Mouse (Mus musculus) MEL (cell line): ENCODE data around the gene Traf3. TPM values are rescaled to one million over a fixed set of nuclear protein-coding genes. Genes with fewer than 3 reads are reported as not detected.

Source experiments
- DNase-seq: peaks from one replicate; pipeline ENCODE4 v3.0.0; 2011; ENCODE audit warnings: low read depth, low spot score
- H3K27ac ChIP-seq: 2 replicates; pipeline ENCODE4 v1.5.1; 2012; ENCODE audit warnings: low read depth, mild to moderate bottlenecking, control low read depth, low read length, moderate library complexity; ENCODE audit not compliant: control insufficient read depth
- H3K27me3 ChIP-seq, 2 experiments: fragments of 150-350 bp in 1 of 2; sonication (generic) in 1 of 2; 2 replicates each; pipeline ENCODE4 v1.6.1; 2012; ENCODE audit warnings: low read length in 2 of 2, mild to moderate bottlenecking in 2 of 2, improper control_type of control experiment in 1 of 2, moderate library complexity in 1 of 2; ENCODE audit not compliant: insufficient read depth in 2 of 2, control insufficient read depth in 1 of 2
- H3K36me3 ChIP-seq, 2 experiments: 2 replicates each; pipeline ENCODE4 v1.6.1; 2012 to 2014; ENCODE audit warnings: low read length in 2 of 2, improper control_type of control experiment in 1 of 2, inconsistent platforms in 1 of 2, mild to moderate bottlenecking in 1 of 2; ENCODE audit not compliant: insufficient read depth in 2 of 2, control insufficient read depth in 1 of 2
- H3K4me1 ChIP-seq, 2 experiments: fragments of 150-350 bp in 1 of 2; sonication (generic) in 1 of 2; 2 replicates each; pipeline ENCODE4 v1.6.1; 2012; ENCODE audit warnings: low read length in 2 of 2, improper control_type of control experiment in 1 of 2, mild to moderate bottlenecking in 1 of 2; ENCODE audit not compliant: insufficient read depth in 2 of 2, control insufficient read depth in 1 of 2
- H3K4me3 ChIP-seq, 2 experiments: fragments of 150-350 bp in 1 of 2; sonication (generic) in 1 of 2; 2 replicates each; pipeline ENCODE4 v1.5.1; 2012; ENCODE audit warnings: low read depth in 2 of 2, low read length in 2 of 2, mild to moderate bottlenecking in 2 of 2, moderate library complexity in 2 of 2, control low read depth in 1 of 2, improper control_type of control experiment in 1 of 2; ENCODE audit not compliant: control insufficient read depth in 1 of 2, insufficient read depth in 1 of 2
- H3K79me2 ChIP-seq: 2 replicates; pipeline ENCODE4 v1.6.1; 2012; ENCODE audit warnings: mild to moderate bottlenecking, low read length, moderate library complexity; ENCODE audit not compliant: control insufficient read depth, poor library complexity, insufficient read depth
- H3K9ac ChIP-seq: 2 replicates; pipeline ENCODE4 v1.6.1; 2012; ENCODE audit warnings: low read depth, mild to moderate bottlenecking, control low read depth, low read length, moderate library complexity; ENCODE audit not compliant: control insufficient read depth, poor library complexity, severe bottlenecking
- H3K9me3 ChIP-seq: fragments of 150-350 bp; sonication (generic); replicated peaks from 2 replicates; pipeline ENCODE4 v1.6.1; 2012; ENCODE audit warnings: mild to moderate bottlenecking, low read length, improper control_type of control experiment, moderate library complexity; ENCODE audit not compliant: insufficient read depth
- CHD1 ChIP-seq: IDR thresholded peaks from 2 replicates; pipeline ENCODE4 v1.6.1; 2012; ENCODE audit warnings: low read depth, mild to moderate bottlenecking, inconsistent platforms, low read length, improper control_type of control experiment
- CHD2 ChIP-seq: IDR thresholded peaks from 2 replicates; pipeline ENCODE4 v1.6.1; 2011; ENCODE audit warnings: low read length, improper control_type of control experiment
- E2F4 ChIP-seq: IDR thresholded peaks from 2 replicates; pipeline ENCODE4 v1.6.1; 2011; ENCODE audit warnings: low read depth, low read length, improper control_type of control experiment, borderline replicate concordance
- EP300 ChIP-seq, 2 experiments: IDR thresholded peaks; 2 replicates each; pipeline ENCODE4 v1.6.1; 2011; ENCODE audit warnings: improper control_type of control experiment in 2 of 2, low read length in 2 of 2, low read depth in 1 of 2, mild to moderate bottlenecking in 1 of 2
- GABPA ChIP-seq: IDR thresholded peaks from 2 replicates; pipeline ENCODE4 v1.6.1; 2012; ENCODE audit warnings: low read depth, mild to moderate bottlenecking, inconsistent platforms, low read length, improper control_type of control experiment, moderate library complexity
- JUND ChIP-seq: IDR thresholded peaks from 2 replicates; pipeline ENCODE4 v1.6.1; 2011; ENCODE audit warnings: low read depth, mild to moderate bottlenecking, improper control_type of control experiment, low read length
- MAFK ChIP-seq: IDR thresholded peaks from 2 replicates; pipeline ENCODE4 v1.6.1; 2011; ENCODE audit warnings: low read depth, mild to moderate bottlenecking, low read length, improper control_type of control experiment, borderline replicate concordance
- MYB ChIP-seq: IDR thresholded peaks from 2 replicates; pipeline ENCODE4 v1.6.1; 2011; ENCODE audit warnings: mild to moderate bottlenecking, low read depth, low read length, improper control_type of control experiment
- NELFE ChIP-seq: IDR thresholded peaks from 2 replicates; pipeline ENCODE4 v1.6.1; 2011; ENCODE audit warnings: low read depth, low read length, improper control_type of control experiment
- RCOR1 ChIP-seq: IDR thresholded peaks from 2 replicates; pipeline ENCODE4 v1.6.1; 2012; ENCODE audit warnings: low read depth, mild to moderate bottlenecking, inconsistent platforms, low read length, improper control_type of control experiment
- SMC3 ChIP-seq: IDR thresholded peaks from 2 replicates; pipeline ENCODE4 v1.6.1; 2011; ENCODE audit warnings: low read depth, low read length, improper control_type of control experiment
- TBP ChIP-seq: IDR thresholded peaks from 2 replicates; pipeline ENCODE4 v1.8.0; 2011; ENCODE audit warnings: low read depth, low read length, improper control_type of control experiment
- TCF12 ChIP-seq: IDR thresholded peaks from 2 replicates; pipeline ENCODE4 v1.6.1; 2014; ENCODE audit warnings: low read depth, mild to moderate bottlenecking, inconsistent platforms, low read length, improper control_type of control experiment, moderate library complexity
- USF1 ChIP-seq: IDR thresholded peaks from 2 replicates; pipeline ENCODE4 v1.6.1; 2014; ENCODE audit warnings: low read depth, mild to moderate bottlenecking, inconsistent platforms, low read length, improper control_type of control experiment, moderate library complexity
- ZC3H11A ChIP-seq: IDR thresholded peaks from 2 replicates; pipeline ENCODE4 v1.6.1; 2012; ENCODE audit warnings: low read depth, mild to moderate bottlenecking, inconsistent platforms, low read length, improper control_type of control experiment
- ZMIZ1 ChIP-seq: IDR thresholded peaks from 2 replicates; pipeline ENCODE4 v1.6.1; 2012; ENCODE audit warnings: low read depth, mild to moderate bottlenecking, inconsistent platforms, low read length, improper control_type of control experiment, moderate library complexity
- ZNF384 ChIP-seq: IDR thresholded peaks from 2 replicates; pipeline ENCODE4 v1.6.1; 2012; ENCODE audit warnings: low read depth, mild to moderate bottlenecking, inconsistent platforms, low read length, improper control_type of control experiment
- polyA plus RNA-seq, 2 experiments: library from polyadenylated mRNA; stranded (reverse) in 1 of 2; unstranded in 1 of 2; fragments of >175 nt in 1 of 2; fragments of >200 nt in 1 of 2; gene quantifications; 2 replicates each; pipeline versions ENCODE4 v1.2.1 to v1.2.4; 2012; ENCODE audit warnings: low replicate concordance in 2 of 2, low read depth in 1 of 2; ENCODE audit not compliant: insufficient read length in 2 of 2, insufficient read depth in 1 of 2, missing spikeins in 1 of 2
- total RNA-seq: library from RNA; depleted of rRNA; stranded (reverse); fragments of 300-350 nt; gene quantifications from 2 replicates; pipeline ENCODE4 v1.2.3, GENCODE M21; 2012

The Traf3 gene
- total and polyA plus RNA-seq, 3 experiments, result 21.1 to 40.7 TPM; not detected in 1

DNA sequence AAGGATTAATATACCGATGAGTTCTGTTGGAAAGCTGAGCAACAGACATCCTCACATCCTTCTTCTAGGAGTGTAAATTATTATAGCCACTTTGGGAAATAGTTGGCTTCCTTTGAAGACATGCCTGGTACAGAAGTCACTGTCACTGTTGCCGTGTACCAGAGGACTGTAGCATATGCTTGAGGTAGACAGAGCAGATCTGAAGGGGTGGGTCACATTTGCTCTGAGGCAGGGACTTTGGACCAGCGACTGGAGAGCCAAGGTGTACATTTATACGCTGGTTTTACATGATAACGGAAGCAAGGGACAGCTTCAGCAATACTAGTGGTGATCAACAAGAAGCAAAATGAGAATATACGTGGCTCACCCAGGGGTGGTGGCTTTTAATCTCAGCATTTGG, 52.7 kb downstream of the Traf3 start:
- Histone ChIP-seq H3K36me3 (peaks cover 0 to 18% of the 10 kb centered on the region in 2 experiments; a peak in 2 of 4 replicates), H3K27ac (no peak overlapping the region), H3K9ac (no peak overlapping the region), H3K4me1 (no peaks in the 10 kb centered on the region), H3K9me3 (no peaks in the 10 kb centered on the region), H3K4me3 (no peak overlapping the region), H3K27me3 (no peaks in the 10 kb centered on the region), H3K79me2 (peaks cover 3% of the 10 kb centered on the region; the same call in 1 of the 2 replicates)
- no peak for TF ChIP-seq E2F4
- TF ChIP-seq NELFE, result no peak
- no peak for TF ChIP-seq JUND
- TF ChIP-seq SMC3, result no peak
- TF ChIP-seq USF1, result no peak
- no peak for DNase-seq

DNA sequence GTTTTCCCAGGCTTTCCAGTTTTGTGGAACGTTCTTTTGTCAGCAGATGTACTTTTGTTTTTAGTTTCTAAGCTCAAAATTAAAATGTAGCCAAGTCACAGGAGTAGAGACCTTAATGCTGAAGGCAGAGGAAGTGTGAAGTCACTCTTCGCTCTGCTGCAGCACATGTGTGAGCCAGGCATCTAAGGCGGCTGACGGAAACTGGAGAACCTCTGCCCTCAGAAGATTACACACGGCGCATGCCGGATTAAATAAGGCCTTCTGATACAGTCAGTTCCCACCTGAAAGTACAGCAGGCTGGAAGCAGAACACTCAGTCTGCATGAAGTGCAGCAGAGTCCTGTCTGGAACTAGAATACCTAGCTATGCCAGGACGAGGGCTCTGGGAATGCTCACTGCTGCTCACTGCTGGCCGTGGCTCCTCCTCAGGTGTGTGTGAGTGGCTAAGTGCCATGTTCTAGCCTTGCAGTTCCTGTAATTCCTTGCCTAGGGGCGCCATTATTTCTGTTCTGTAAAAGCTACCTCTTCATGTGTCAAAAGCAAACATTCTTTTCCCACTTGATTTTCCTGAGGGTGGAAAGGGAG, 59.1 kb downstream of the Traf3 start:
- peaks cover 0 to 17% of the 10 kb centered on the region in 2 experiments; a peak in 2 of 4 replicates for H3K36me3 ChIP-seq
- H3K27ac ChIP-seq, result no peak overlapping the region
- no peak for DNase-seq
- no peaks in the 10 kb centered on the region for H3K27me3 ChIP-seq
- H3K9me3 ChIP-seq, result no peaks in the 10 kb centered on the region
- no peaks in the 10 kb centered on the region for H3K4me1 ChIP-seq
- TF ChIP-seq TBP (no peak), GABPA (no peak), ZNF384 (no peak), MYB (no peak), TCF12 (no peak), ZMIZ1 (no peak), RCOR1 (no peak)
- no peak overlapping the region for H3K9ac ChIP-seq
- no peak overlapping the region for H3K4me3 ChIP-seq
- peaks cover 3% of the 10 kb centered on the region; the same call in 1 of the 2 replicates for H3K79me2 ChIP-seq

- Histone ChIP-seq H3K36me3 (peaks cover 0 to 11% of the 10 kb centered on the region in 2 experiments; a peak in 2 of 4 replicates), H3K79me2 (peaks cover 3% of the 10 kb centered on the region; the same call in 1 of the 2 replicates), H3K27me3 (no peaks in the 10 kb centered on the region), H3K4me3 (no peak overlapping the region), H3K9me3 (no peaks in the 10 kb centered on the region), H3K27ac (no peak overlapping the region), H3K9ac (no peak overlapping the region), H3K4me1 (no peaks in the 10 kb centered on the region)
- DNase-seq, result no peak
- no peak for TF ChIP-seq MYB
- no peak for TF ChIP-seq ZC3H11A
- no peak for TF ChIP-seq MAFK
- TF ChIP-seq JUND, result no peak
- TF ChIP-seq EP300 (IDR thresholded peaks at IDR 0.05; ENCODE audit: low read depth in 1 of 2, low read length in 2 of 2), result no peak
- no peak for TF ChIP-seq TCF12
- no peak for TF ChIP-seq CHD1
- no peak for TF ChIP-seq CHD2
These were observed 61.2 kb downstream of the Traf3 start for GRCm38 (mm10) chr12:111227410-111227809.
